Mouse (Mus musculus) gastrocnemius, postnatal 36 days (tissue): ENCODE results near the gene Nuak2. TPM values are rescaled to one million over a fixed set of nuclear protein-coding genes. Genes with fewer than 3 reads are reported as not detected.
A peak's percentile ranks its signal among the peaks of the same experiment; 100 is the strongest.

Experiments used
- DNase-seq, 2 experiments: peaks; one replicate each; pipeline ENCODE4 v3.0.0; 2022
- intact Hi-C: fragments of 180-260 bp; cut with DNase I; formaldehyde crosslinking; loops from one replicate; pipeline ENCODE4 v1.15.1; 2025
- total RNA-seq, 2 experiments: library from RNA; stranded (reverse); gene quantifications; 2 replicates each; pipeline ENCODE4 v1.2.3; 2021

Gene Nuak2
- total RNA-seq, 2 experiments from 2014 or later, result 0.59 to 0.99 TPM

DNA sequence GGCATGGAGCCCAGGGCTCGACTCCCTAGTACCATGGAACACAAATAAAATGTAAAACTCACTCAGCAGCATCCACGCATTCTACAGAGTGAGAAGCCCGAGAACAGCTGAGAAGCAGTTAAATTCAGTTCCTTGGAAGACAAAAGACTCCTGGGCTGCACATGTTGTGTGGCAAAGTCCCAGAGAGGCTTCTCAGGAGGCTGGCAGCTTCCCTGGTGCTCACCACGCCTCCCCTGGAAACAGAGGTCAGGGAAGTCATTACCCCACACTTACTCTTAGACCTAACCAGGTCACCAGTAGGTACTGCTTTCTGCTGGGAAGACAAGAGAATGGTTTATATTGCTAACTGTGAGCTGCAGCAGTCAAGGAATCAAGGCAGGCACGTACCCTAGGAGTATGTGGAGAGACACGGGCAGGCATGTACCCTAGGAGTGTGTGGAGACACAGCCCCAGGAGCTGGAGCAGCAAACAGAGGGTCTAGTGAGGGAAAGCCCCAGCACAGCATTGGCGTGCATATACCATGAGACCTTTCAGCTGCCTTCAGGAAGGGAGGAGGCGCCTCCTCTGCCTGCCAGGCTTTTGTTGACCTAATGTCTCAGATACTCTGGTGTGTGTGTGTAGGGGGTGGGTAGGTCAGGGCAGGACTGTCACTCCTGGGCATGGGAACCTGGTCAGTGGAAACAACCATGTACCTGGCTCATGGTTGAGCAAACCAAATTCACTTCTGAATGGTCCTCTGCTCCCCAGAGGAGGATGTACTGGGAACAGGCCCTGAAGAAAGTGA lies 55.6 kb downstream of the Nuak2 start:
- intact Hi-C loops, result no loop called here
- DNase-seq, result peak in 1 of 2 experiments; percentile 12

DNA sequence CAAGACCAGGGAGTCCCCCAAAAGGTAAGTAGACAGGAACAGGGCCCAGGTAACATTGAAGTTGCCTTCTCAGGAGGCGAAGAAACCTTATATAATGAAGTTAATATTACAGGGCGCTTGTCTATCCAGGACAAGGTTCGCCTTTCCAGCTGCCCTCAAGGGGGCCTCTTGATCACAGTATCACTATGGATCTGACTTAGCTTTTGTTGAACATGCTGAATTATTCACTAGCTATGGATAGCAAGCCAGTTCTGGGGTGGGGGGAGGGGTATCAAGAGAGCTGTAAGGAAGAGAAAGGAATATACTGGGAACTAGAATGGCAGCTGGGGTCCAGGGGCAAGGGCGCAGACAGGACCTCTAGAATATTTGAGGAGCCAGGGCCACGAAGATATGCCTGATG lies 56.4 kb downstream of the Nuak2 start:
- intact Hi-C loops, result no loop called here
- no peak for DNase-seq

DNA sequence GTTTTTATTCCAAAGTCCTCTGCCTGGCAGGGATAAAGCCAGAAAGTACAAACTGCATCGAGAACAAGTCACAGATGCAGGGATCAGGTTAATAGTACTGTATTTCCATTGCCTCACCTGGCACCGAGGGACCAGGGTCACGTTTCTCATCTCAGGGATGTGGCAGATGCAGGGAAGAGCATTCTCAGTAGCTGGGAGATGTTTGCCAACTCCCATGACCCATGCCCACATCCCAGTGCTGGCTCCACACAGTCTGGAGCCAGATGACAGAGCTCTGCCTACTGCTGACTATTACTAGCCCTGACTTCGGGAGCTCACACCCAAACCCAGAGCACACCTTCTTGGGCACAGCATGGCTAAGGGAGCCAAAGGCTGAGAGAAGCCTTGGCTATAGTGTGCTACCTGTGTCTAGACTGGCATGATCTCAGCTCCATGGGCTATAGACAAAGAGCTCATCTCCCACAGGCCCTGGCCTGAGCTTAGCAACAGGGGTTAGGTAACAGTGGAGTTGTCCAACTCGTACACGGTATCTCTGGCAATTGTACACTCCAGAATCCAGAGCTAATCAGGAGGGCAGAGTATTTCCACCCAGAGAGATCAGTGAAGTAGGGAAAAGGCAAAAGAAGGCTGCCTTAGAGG lies 57.1 kb downstream of the Nuak2 start:
- intact Hi-C loops, result no loop called here
- DNase-seq, result peak in 1 of 2 experiments; percentile 18

DNA sequence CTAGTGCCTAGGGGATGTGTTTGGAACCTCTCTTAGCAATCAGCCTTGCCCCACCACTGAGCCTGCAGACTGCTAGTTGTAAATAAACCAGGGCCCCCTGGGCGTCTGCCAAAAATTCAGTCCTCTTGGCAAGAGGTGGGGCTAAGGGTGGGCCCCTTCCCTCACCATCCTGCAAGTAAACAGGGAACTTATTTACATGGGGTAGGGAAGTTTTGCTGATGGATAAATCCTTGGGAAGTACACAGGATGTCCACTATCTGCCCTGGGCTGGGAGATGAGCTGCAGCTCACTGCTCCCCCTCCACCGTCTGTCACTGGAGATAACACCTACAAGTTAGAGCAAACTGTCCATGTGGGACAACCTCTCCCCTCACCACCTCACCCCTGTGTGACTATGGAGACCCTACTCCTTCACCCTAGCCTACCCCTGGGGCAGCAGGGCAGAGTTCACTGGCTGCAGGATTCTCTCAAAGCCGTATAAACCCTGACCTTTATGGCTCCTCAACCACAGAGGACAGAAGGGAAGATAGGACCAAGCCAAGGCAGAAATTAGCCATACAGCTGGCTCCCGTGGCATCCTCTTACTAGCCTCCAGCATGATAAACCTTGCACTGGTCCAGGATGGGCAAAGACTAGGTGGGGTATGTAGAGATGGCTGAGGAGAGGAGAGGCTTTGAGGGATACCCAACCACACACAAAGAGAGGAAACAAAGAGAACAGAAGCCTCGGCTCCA lies 58.4 kb downstream of the Nuak2 start:
- intact Hi-C loops, result no loop called here
- no peak for DNase-seq

DNA sequence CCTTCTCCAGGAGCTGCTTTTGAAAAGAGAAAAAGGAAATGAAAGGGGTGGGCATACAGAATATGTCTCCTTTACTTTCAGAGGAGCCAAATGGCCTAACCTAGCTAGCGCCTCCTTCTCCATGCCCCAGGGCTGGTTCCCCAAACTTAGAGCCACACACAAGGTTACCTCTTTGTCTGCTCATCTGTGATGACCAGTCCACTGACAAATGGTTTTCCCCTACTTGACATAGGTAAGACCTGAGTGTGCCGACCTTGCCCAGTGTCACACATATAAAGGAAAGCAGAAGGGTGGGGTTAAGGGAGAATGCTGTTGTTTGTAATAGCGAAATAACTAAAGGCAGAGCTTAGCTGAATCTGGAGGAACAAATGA lies 58.9 kb downstream of the Nuak2 start:
- no peak for DNase-seq
- intact Hi-C loops, result no loop called here

DNA sequence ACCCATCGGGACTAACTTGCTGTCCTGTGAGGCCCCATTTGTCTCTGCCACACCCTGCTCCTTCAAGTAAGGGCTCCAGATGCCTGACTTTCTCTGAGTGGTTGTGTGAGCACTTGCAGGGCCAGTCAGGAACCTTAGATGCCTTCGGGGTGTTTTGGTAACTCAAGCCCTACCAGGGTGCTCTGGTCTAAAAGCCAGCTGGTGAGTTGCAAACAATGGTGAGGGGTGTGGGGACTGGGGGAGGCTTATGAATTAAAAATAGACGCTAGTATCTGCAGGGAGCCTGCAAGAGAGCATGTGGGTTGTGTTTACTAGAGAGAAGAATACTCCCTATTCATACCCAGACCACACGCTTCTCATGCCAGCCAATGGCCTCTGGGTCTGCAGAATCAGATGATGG lies 59.3 kb downstream of the Nuak2 start:
- intact Hi-C loops, result no loop called here
- DNase-seq, result no peak

DNA sequence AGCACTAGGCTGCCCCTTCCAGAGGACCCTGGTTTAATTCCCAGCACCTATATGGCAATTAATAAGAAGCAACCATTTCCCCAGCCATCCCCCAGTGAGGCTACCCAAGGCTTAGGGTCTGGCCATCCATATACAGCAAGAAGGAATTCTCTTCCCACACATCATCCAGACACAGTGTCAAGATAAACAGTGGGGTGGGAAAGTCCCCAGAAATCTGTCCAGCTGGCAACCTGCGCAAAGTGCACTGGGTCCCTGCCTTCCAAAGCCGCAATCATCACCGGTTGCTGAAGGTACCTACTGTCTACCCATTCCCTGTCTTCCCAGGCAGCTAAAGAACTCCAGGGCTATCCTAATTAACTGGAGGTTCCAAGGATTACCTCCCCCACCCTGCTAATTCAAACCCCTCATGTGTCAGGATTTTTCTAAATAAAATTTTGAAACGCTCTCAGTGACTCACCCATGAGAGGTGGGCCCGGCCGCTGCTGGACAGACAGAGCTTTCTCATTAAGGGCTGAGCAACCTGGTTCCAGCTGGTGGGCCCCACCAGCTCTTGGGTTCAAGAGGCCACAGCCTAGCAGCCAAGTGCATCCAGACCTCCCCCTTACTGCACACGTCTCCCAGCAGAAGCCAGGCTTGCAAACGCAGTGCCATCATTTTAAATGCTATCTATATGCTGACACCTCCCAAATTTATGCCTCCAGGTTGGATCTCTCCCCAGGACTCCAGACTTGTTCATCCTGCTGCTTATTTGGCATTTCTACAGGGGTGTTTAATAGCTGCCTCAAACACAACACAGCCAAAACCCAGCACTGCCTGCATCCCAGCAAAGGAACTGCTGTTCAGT lies 60.5 kb downstream of the Nuak2 start:
- intact Hi-C loops, result no loop called here

DNA sequence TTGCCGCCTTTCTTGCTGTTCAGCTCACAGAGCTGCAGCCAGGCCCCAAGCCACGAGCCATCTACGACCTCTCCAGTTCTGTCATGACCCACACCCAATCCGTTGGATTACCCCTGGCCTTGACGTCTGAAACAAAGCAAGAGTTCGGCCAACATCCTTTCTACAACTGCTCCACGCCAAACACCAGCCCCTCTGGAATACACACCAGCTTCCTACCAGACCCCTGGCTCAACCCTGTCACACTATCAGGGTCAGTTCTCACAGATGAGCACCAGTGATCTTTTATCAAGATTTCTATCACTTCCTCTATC lies 61.1 kb downstream of the Nuak2 start:
- peak in 1 of 2 experiments; percentile 17 for DNase-seq
- intact Hi-C loops, result no loop called here

More for the DNA sequence above, 60.5 kb downstream of the Nuak2 start:
- DNase-seq, result peak in 1 of 2 experiments; percentile 13

DNA sequence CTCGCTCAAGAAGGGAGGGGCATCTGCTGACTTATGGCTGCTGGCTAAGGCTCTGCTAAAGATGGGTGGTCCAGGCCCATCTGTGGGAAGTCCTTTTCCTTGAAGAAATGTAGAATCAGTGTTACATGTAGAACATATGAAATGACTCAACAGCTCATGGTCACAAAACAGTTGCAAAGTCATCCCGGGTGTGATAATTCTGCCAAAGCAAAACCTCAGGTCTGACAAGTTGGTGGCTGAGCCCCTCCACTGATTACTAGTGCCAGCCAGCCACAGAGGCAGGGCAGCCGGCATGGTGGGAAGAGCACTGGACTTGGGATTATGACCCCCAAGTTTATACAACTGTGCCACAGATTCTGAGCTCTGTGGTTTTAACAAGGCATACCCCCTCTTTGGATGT lies 61.9 kb downstream of the Nuak2 start:
- DNase-seq, result no peak

DNA sequence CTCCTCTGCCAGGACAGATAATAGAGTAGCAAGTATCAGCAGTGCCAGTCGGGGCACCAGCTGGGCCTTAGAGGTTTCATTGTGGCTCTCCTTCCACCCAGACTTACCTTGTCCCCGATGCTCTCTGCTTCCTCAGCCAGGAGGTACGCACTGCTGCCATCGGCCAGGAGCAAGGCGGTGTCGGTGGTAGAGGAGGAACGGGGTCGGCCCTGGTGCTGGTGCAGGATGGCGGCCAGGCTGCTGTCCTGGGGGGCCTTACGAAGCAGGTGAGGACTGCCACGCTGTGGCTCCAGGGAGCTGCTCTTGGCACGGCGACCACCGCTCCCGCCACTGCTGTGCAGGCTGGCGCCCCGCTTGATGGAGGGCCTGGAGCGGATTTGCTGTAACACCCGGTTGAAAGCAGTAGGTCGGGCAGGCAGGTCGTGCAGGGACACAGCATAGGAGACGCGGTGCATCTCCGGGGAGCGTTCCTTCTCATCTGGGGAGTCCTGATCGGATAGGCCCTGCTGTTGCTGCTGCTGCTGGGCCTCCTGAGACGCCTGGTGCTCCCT lies 64.7 kb downstream of the Nuak2 start:
- DNase-seq, result peak in 1 of 2 experiments; percentile 11
- intact Hi-C loops, result no loop called here

More for the DNA sequence above, 61.9 kb downstream of the Nuak2 start:
- intact Hi-C loops, result no loop called here

DNA sequence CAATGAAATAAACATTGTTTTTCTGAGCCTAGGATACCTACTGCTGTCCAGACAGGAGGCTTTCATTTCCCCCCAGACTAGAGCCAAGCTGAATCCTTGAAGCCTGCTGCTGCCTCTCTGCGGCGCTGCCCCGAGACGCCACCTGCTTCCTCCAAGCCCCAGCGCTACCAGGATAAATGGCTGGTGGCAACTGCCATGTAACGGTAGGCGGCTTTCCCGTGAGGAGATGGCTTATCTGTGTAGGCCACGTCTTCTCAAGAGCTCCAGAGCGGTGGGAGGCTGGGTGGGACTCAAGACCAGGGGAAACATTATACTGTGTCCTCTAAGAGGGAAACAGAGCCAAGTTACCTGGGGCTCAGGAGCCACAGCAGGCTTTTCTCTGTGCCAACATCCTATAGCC lies 66.0 kb downstream of the Nuak2 start:
- intact Hi-C loops, result no loop called here
- DNase-seq, result peak in 1 of 2 experiments; percentile 12

Other genes starting within 250 kb of the Nuak2 start
- 1 to 10 TPM; 3.7 to 3.9 TPM for gene Mfsd4a, start 248.1 kb upstream of the Nuak2 start, total RNA-seq
- 1 to 10 TPM; 2.5 to 4.2 TPM for gene Cdk18, start 176.4 kb upstream of the Nuak2 start, total RNA-seq
- not detected for gene Lemd1, start 124.7 kb upstream of the Nuak2 start, total RNA-seq
- gene AC124108.1, start 124.7 kb upstream of the Nuak2 start, total RNA-seq, result not detected
- gene Gm10188, start 86.4 kb upstream of the Nuak2 start, total RNA-seq, result not detected
- under 1 TPM; 0.07 to 0.10 TPM for gene Klhdc8a, start 17.5 kb upstream of the Nuak2 start, total RNA-seq
- gene Tmcc2, start 75.2 kb downstream of the Nuak2 start, total RNA-seq, result 10 to 100 TPM; 29.6 to 34.5 TPM
- gene Dstyk, start 101.4 kb downstream of the Nuak2 start, total RNA-seq, result 1 to 10 TPM; 8.9 to 9.2 TPM
- gene Rbbp5, start 161.2 kb downstream of the Nuak2 start, total RNA-seq, result 10 to 100 TPM; 14.2 to 20.0 TPM
- gene Tmem81, start 190.1 kb downstream of the Nuak2 start, total RNA-seq, result 1 to 10 TPM in 1 of 2 experiments, under 1 TPM in 1; 0.82 to 1.3 TPM
- gene Cntn2, start 227.1 kb downstream of the Nuak2 start, total RNA-seq, result not detected